Mouse (Mus musculus) liver, embryonic 13.5 days (tissue): ENCODE measurements at regions not wholly inside any gene's neighbourhood (a gene's known extent, or its start where the extent isn't known, plus 50 kb on each side); places are given as distances from the start of the nearest gene placed in this dataset.
"Not testable (repeated sequence)": the region's sequence is repeated elsewhere in the genome, so short reads cannot be mapped to it uniquely, and the experiment has no call there.

Experiments used
- ATAC-seq: fragments of 200-750 bp; cut with Nextera tagmentation; 2 replicates; pipeline ENCODE4 v1.8.0; 2017; ENCODE audit warnings: low read depth, mild to moderate bottlenecking, moderate number of reproducible peaks, moderate library complexity
- DNase-seq: peaks from one replicate; pipeline ENCODE4 v3.0.0; 2022
- H3K27ac ChIP-seq: fragments of 300-500 bp; sonication (generic); 2 replicates; pipeline ENCODE4 v1.5.1; 2015; ENCODE audit warnings: moderate library complexity, mild to moderate bottlenecking, inconsistent platforms
- H3K27me3 ChIP-seq: fragments of 300-500 bp; sonication (generic); 2 replicates; pipeline ENCODE4 v1.6.1; 2015; ENCODE audit warnings: mild to moderate bottlenecking, inconsistent platforms
- H3K36me3 ChIP-seq: fragments of 300-500 bp; sonication (generic); 2 replicates; pipeline ENCODE4 v1.6.1; 2015; ENCODE audit warnings: mild to moderate bottlenecking, inconsistent platforms
- H3K4me1 ChIP-seq: fragments of 300-500 bp; sonication (generic); replicated peaks from 2 replicates; pipeline ENCODE4 v1.6.1; 2015; ENCODE audit warnings: inconsistent platforms
- H3K4me2 ChIP-seq: fragments of 300-500 bp; sonication (generic); 2 replicates; pipeline ENCODE4 v1.6.1; 2015; ENCODE audit warnings: inconsistent platforms, mild to moderate bottlenecking, moderate library complexity
- H3K4me3 ChIP-seq: fragments of 300-500 bp; sonication (generic); replicated peaks from 2 replicates; pipeline ENCODE4 v1.5.1; 2015; ENCODE audit warnings: mild to moderate bottlenecking, inconsistent platforms
- H3K9ac ChIP-seq: fragments of 300-500 bp; sonication (generic); 2 replicates; pipeline ENCODE4 v1.6.1; 2015; ENCODE audit warnings: mild to moderate bottlenecking, inconsistent platforms
- H3K9me3 ChIP-seq: fragments of 300-500 bp; sonication (generic); replicated peaks from 2 replicates; pipeline ENCODE4 v1.6.1; 2016; ENCODE audit warnings: inconsistent platforms
- WGBS: fragments of 180-500 bp; shearing (Covaris S2); methylation state at CpG from one replicate; pipeline ENCODE4 v1.1.7; 2015; ENCODE audit not compliant: insufficient replicate concordance; 5-methylcytosine and 5-hydroxymethylcytosine counted together

- Histone ChIP-seq H3K36me3 (no peaks in the 10 kb centered on the region), H3K9me3 (no peaks in the 10 kb centered on the region), H3K27me3 (no peaks in the 10 kb centered on the region), H3K27ac (no peak overlapping the region), H3K4me1 (no peaks in the 10 kb centered on the region), H3K4me2 (no peak overlapping the region), H3K4me3 (no peak overlapping the region), H3K9ac (no peak overlapping the region)
- WGBS: 55% methylated on average over 4 of the region's 4 CpGs
- DNase-seq: no peak
- ATAC-seq: no peak
Measured at GRCm38 (mm10) chr12:15606095-15606494, 210.6 kb downstream of the Trib2 start.

- no peaks in the 10 kb centered on the region for H3K4me1 ChIP-seq
- WGBS: 57% methylated on average over 1 of the region's 1 CpGs
- no peaks in the 10 kb centered on the region for H3K9me3 ChIP-seq
- no peak overlapping the region for H3K4me3 ChIP-seq
- ATAC-seq: no peak
- H3K27me3 ChIP-seq: no peaks in the 10 kb centered on the region
- no peaks in the 10 kb centered on the region for H3K36me3 ChIP-seq
- H3K9ac ChIP-seq: no peak overlapping the region
- H3K27ac ChIP-seq: no peak overlapping the region
- H3K4me2 ChIP-seq: no peak overlapping the region
- DNase-seq: no peak
Measured at GRCm38 (mm10) chr12:15604630-15605029, 212.1 kb downstream of the Trib2 start.

GRCm38 (mm10) chr12:15603885-15604284 is 212.8 kb downstream of the Trib2 start:
- H3K9me3 ChIP-seq: no peaks in the 10 kb centered on the region
- no peak overlapping the region for H3K4me3 ChIP-seq
- H3K4me2 ChIP-seq: no peak overlapping the region
- DNase-seq (no peak), ATAC-seq (no peak)
- no peak overlapping the region for H3K27ac ChIP-seq
- H3K9ac ChIP-seq: no peak overlapping the region
- H3K27me3 ChIP-seq: no peaks in the 10 kb centered on the region
- H3K4me1 ChIP-seq: no peaks in the 10 kb centered on the region
- no peaks in the 10 kb centered on the region for H3K36me3 ChIP-seq
- WGBS: 47% methylated on average over 5 of the region's 5 CpGs

- Histone ChIP-seq H3K36me3 (no peaks in the 10 kb centered on the region), H3K4me2 (no peak overlapping the region), H3K27me3 (no peaks in the 10 kb centered on the region), H3K27ac (no peak overlapping the region), H3K9ac (no peak overlapping the region), H3K4me1 (no peaks in the 10 kb centered on the region), H3K9me3 (no peaks in the 10 kb centered on the region), H3K4me3 (no peak overlapping the region)
- DNase-seq (no peak), ATAC-seq (no peak)
- 61% methylated on average over 5 of the region's 5 CpGs for WGBS
Measured at GRCm38 (mm10) chr12:15603319-15603718, 213.4 kb downstream of the Trib2 start.

GRCm38 (mm10) chr12:15594704-15595103 is 222.0 kb downstream of the Trib2 start:
- WGBS: 36% methylated on average over 2 of the region's 2 CpGs
- H3K9ac ChIP-seq: no peak overlapping the region
- H3K27ac ChIP-seq: no peak overlapping the region
- H3K4me2 ChIP-seq: no peak overlapping the region
- no peaks in the 10 kb centered on the region for H3K36me3 ChIP-seq
- ATAC-seq (no peak), DNase-seq (no peak)
- no peak overlapping the region for H3K4me3 ChIP-seq
- H3K4me1 ChIP-seq: no peaks in the 10 kb centered on the region
- no peaks in the 10 kb centered on the region for H3K27me3 ChIP-seq
- no peaks in the 10 kb centered on the region for H3K9me3 ChIP-seq

GRCm38 (mm10) chr12:15587864-15588263 is 228.9 kb downstream of the Trib2 start:
- not testable (repeated sequence) for DNase-seq, H3K4me3 ChIP-seq, H3K36me3 ChIP-seq, H3K27ac ChIP-seq, H3K4me1 ChIP-seq, H3K9me3 ChIP-seq, H3K9ac ChIP-seq, H3K27me3 ChIP-seq, H3K4me2 ChIP-seq, ATAC-seq
- 82% methylated on average over 2 of the region's 2 CpGs for WGBS

GRCm38 (mm10) chr12:15586706-15587442 is 229.8 kb downstream of the Trib2 start:
- H3K4me2 ChIP-seq: no peak overlapping the region
- H3K27me3 ChIP-seq: no peaks in the 10 kb centered on the region
- no peak overlapping the region for H3K9ac ChIP-seq
- DNase-seq (no peak), ATAC-seq (no peak)
- 53% methylated on average over 4 of the region's 4 CpGs for whole genome bisulfite sequencing
- H3K36me3 ChIP-seq: no peaks in the 10 kb centered on the region
- no peak overlapping the region for H3K4me3 ChIP-seq
- H3K4me1 ChIP-seq: no peaks in the 10 kb centered on the region
- H3K9me3 ChIP-seq: no peaks in the 10 kb centered on the region
- no peak overlapping the region for H3K27ac ChIP-seq

- DNase-seq (no peak), ATAC-seq (no peak)
- no peaks in the 10 kb centered on the region for H3K36me3 ChIP-seq
- H3K27me3 ChIP-seq: no peaks in the 10 kb centered on the region
- WGBS: 68% methylated on average over 1 of the region's 1 CpGs
- H3K4me3 ChIP-seq: no peak overlapping the region
- H3K27ac ChIP-seq: no peak overlapping the region
- H3K4me2 ChIP-seq: no peak overlapping the region
- H3K4me1 ChIP-seq: no peaks in the 10 kb centered on the region
- no peak overlapping the region for H3K9ac ChIP-seq
- no peaks in the 10 kb centered on the region for H3K9me3 ChIP-seq
Measured at GRCm38 (mm10) chr12:15585845-15586244, 230.9 kb downstream of the Trib2 start.

- no peaks in the 10 kb centered on the region for H3K36me3 ChIP-seq
- no peaks in the 10 kb centered on the region for H3K9me3 ChIP-seq
- no peaks in the 10 kb centered on the region for H3K27me3 ChIP-seq
- H3K4me3 ChIP-seq: no peak overlapping the region
- DNase-seq (no peak), ATAC-seq (no peak)
- no peak overlapping the region for H3K27ac ChIP-seq
- WGBS: 72% methylated on average over 4 of the region's 4 CpGs
- H3K9ac ChIP-seq: no peak overlapping the region
- no peak overlapping the region for H3K4me2 ChIP-seq
- no peaks in the 10 kb centered on the region for H3K4me1 ChIP-seq
Measured at GRCm38 (mm10) chr12:15584721-15585120, 232.0 kb downstream of the Trib2 start.

GRCm38 (mm10) chr12:15566785-15567109 is 250.0 kb downstream of the Trib2 start:
- no peak for ATAC-seq
- 56% methylated on average over 4 of the region's 4 CpGs for WGBS

GRCm38 (mm10) chr12:15565941-15566784 is 250.6 kb downstream of the Trib2 start:
- no peak for DNase-seq
- WGBS: 32% methylated on average over 3 of the region's 3 CpGs
- no peak overlapping the region for H3K9ac ChIP-seq
- no peaks in the 10 kb centered on the region for H3K36me3 ChIP-seq
- no peaks in the 10 kb centered on the region for H3K9me3 ChIP-seq
- no peak overlapping the region for H3K27ac ChIP-seq
- no peak overlapping the region for H3K4me2 ChIP-seq
- no peak overlapping the region for H3K4me3 ChIP-seq
- no peaks in the 10 kb centered on the region for H3K4me1 ChIP-seq
- no peaks in the 10 kb centered on the region for H3K27me3 ChIP-seq
- ATAC-seq: no peak

More at GRCm38 (mm10) chr12:15566785-15567109, 250.0 kb downstream of the Trib2 start:
- Histone ChIP-seq H3K9me3 (no peaks in the 10 kb centered on the region), H3K4me1 (no peaks in the 10 kb centered on the region), H3K27me3 (no peaks in the 10 kb centered on the region), H3K4me3 (no peak overlapping the region), H3K36me3 (no peaks in the 10 kb centered on the region), H3K4me2 (no peak overlapping the region), H3K9ac (no peak overlapping the region), H3K27ac (no peak overlapping the region)
- DNase-seq: no peak

- Histone ChIP-seq H3K4me1 (no peaks in the 10 kb centered on the region), H3K9ac (no peak overlapping the region), H3K27ac (no peak overlapping the region), H3K36me3 (no peaks in the 10 kb centered on the region), H3K4me3 (no peak overlapping the region), H3K9me3 (no peaks in the 10 kb centered on the region), H3K4me2 (no peak overlapping the region), H3K27me3 (no peaks in the 10 kb centered on the region)
- ATAC-seq (no peak), DNase-seq (no peak)
- 57% methylated on average over 4 of the region's 4 CpGs for WGBS
Measured at GRCm38 (mm10) chr12:15562826-15563225, 253.9 kb downstream of the Trib2 start.
